Mouse (Mus musculus): Measurements from ENCODE around the gene Apoa2. TPM values are rescaled to one million over a fixed set of nuclear protein-coding genes. Genes with fewer than 3 reads are reported as not detected.
"Not testable (repeated sequence)": the region's sequence is repeated elsewhere in the genome, so short reads cannot be mapped to it uniquely, and the experiment has no call there.

Gene Apoa2
- polyA plus RNA-seq, 1 experiment from 2014 or later, result 151 TPM

GRCm38 (mm10) chr1:171241952-171242351 is 17.1 kb downstream of the Apoa2 start:
- H3K27me3 ChIP-seq (replicated peaks; ENCODE audit: control insufficient read depth, insufficient read depth, low read length); H3K4me1 ChIP-seq (ENCODE audit: control insufficient read depth, insufficient read depth, low read length); H3K4me3 ChIP-seq (ENCODE audit: low read length); H3K9me3 ChIP-seq (ENCODE audit: control insufficient read depth, low read length); H3K9ac ChIP-seq (ENCODE audit: low read depth, low read length); H3K4me2 ChIP-seq (ENCODE audit: low read depth, low read length): not testable (repeated sequence)
- H3K27ac ChIP-seq (ENCODE audit: low read length), result 0 out of 2 replicates have a peak overlapping the region, but pooled peaks have one; percentile 37
- H3K36me3 ChIP-seq (ENCODE audit: control insufficient read depth, insufficient read depth, low read length), result peaks cover 24% of the 10 kb centered on the region
- 79% methylated on average over 12 of the region's 12 CpGs for WGBS
- peak; percentile 10; the same call in 1 of the 2 replicates for ATAC-seq

GRCm38 (mm10) chr1:171245353-171245752 is 20.5 kb downstream of the Apoa2 start:
- 83% methylated on average over 8 of the region's 8 CpGs for WGBS

GRCm38 (mm10) chr1:171246709-171247452 is 22.0 kb downstream of the Apoa2 start:
- Histone ChIP-seq H3K36me3 (ENCODE audit: control insufficient read depth, insufficient read depth, low read length) (0 out of 2 replicates have a peak, but pooled peaks cover 5% of the 10 kb centered on the region), H3K4me3 (ENCODE audit: low read length) (peak overlapping the region; percentile 83), H3K27ac (ENCODE audit: low read length) (peak overlapping the region; percentile 85), H3K9ac (ENCODE audit: low read depth, low read length) (peak overlapping the region; percentile 92), H3K4me1 (ENCODE audit: control insufficient read depth, insufficient read depth, low read length) (peaks cover 36% of the 10 kb centered on the region), H3K9me3 (ENCODE audit: control insufficient read depth, low read length) (no peaks in the 10 kb centered on the region), H3K27me3 (replicated peaks; ENCODE audit: control insufficient read depth, insufficient read depth, low read length) (no peaks in the 10 kb centered on the region), H3K4me2 (ENCODE audit: low read depth, low read length) (peak overlapping the region; percentile 73)
- WGBS, result under 1% methylated on average over 41 of the region's 41 CpGs
- ATAC-seq, result peak; percentile 92

More at GRCm38 (mm10) chr1:171245353-171245752, 20.5 kb downstream of the Apoa2 start:
- H3K9me3 ChIP-seq (ENCODE audit: control insufficient read depth, low read length), result no peaks in the 10 kb centered on the region
- H3K27ac ChIP-seq (ENCODE audit: low read length), result no peak overlapping the region
- no peak overlapping the region for H3K4me2 ChIP-seq (ENCODE audit: low read depth, low read length)
- peaks cover 10% of the 10 kb centered on the region; the same call in 1 of the 2 replicates for H3K36me3 ChIP-seq (ENCODE audit: control insufficient read depth, insufficient read depth, low read length)
- no peak overlapping the region for H3K9ac ChIP-seq (ENCODE audit: low read depth, low read length)
- ATAC-seq, result no peak
- peaks cover 30% of the 10 kb centered on the region for H3K4me1 ChIP-seq (ENCODE audit: control insufficient read depth, insufficient read depth, low read length)
- no peaks in the 10 kb centered on the region for H3K27me3 ChIP-seq (replicated peaks; ENCODE audit: control insufficient read depth, insufficient read depth, low read length)
- no peak overlapping the region for H3K4me3 ChIP-seq (ENCODE audit: low read length)

GRCm38 (mm10) chr1:171247453-171247841 is 22.6 kb downstream of the Apoa2 start:
- H3K9me3 ChIP-seq (ENCODE audit: control insufficient read depth, low read length), result no peaks in the 10 kb centered on the region
- peak overlapping the region; percentile 64 for H3K4me2 ChIP-seq (ENCODE audit: low read depth, low read length)
- H3K4me3 ChIP-seq (ENCODE audit: low read length), result peak overlapping the region; percentile 83
- H3K4me1 ChIP-seq (ENCODE audit: control insufficient read depth, insufficient read depth, low read length), result peaks cover 42% of the 10 kb centered on the region
- WGBS, result 13% methylated on average over 13 of the region's 13 CpGs
- peak overlapping the region; percentile 85 for H3K27ac ChIP-seq (ENCODE audit: low read length)
- 0 out of 2 replicates have a peak, but pooled peaks cover 5% of the 10 kb centered on the region for H3K36me3 ChIP-seq (ENCODE audit: control insufficient read depth, insufficient read depth, low read length)
- peak; percentile 18 for ATAC-seq
- H3K27me3 ChIP-seq (replicated peaks; ENCODE audit: control insufficient read depth, insufficient read depth, low read length), result no peaks in the 10 kb centered on the region; the same call in 1 of the 2 replicates
- peak overlapping the region; percentile 63 for H3K9ac ChIP-seq (ENCODE audit: low read depth, low read length)

GRCm38 (mm10) chr1:171247916-171248315 is 23.1 kb downstream of the Apoa2 start:
- Histone ChIP-seq H3K4me1 (ENCODE audit: control insufficient read depth, insufficient read depth, low read length) (peaks cover 46% of the 10 kb centered on the region), H3K27me3 (replicated peaks; ENCODE audit: control insufficient read depth, insufficient read depth, low read length) (no peaks in the 10 kb centered on the region; the same call in 1 of the 2 replicates), H3K9me3 (ENCODE audit: control insufficient read depth, low read length) (no peaks in the 10 kb centered on the region), H3K36me3 (ENCODE audit: control insufficient read depth, insufficient read depth, low read length) (0 out of 2 replicates have a peak, but pooled peaks cover 5% of the 10 kb centered on the region), H3K27ac (ENCODE audit: low read length) (peak overlapping the region; percentile 85), H3K4me3 (ENCODE audit: low read length) (peak overlapping the region; percentile 83), H3K9ac (ENCODE audit: low read depth, low read length) (peak overlapping the region; percentile 63), H3K4me2 (ENCODE audit: low read depth, low read length) (peak overlapping the region; percentile 64)
- 33% methylated on average over 4 of the region's 4 CpGs for WGBS
- ATAC-seq, result no peak

- Histone ChIP-seq H3K27me3 (replicated peaks; ENCODE audit: control insufficient read depth, insufficient read depth, low read length) (no peaks in the 10 kb centered on the region; the same call in 1 of the 2 replicates), H3K9me3 (ENCODE audit: control insufficient read depth, low read length) (no peaks in the 10 kb centered on the region), H3K4me1 (ENCODE audit: control insufficient read depth, insufficient read depth, low read length) (peaks cover 46% of the 10 kb centered on the region), H3K4me3 (ENCODE audit: low read length) (no peak overlapping the region), H3K9ac (ENCODE audit: low read depth, low read length) (no peak overlapping the region), H3K27ac (ENCODE audit: low read length) (peak overlapping the region; percentile 85), H3K36me3 (ENCODE audit: control insufficient read depth, insufficient read depth, low read length) (0 out of 2 replicates have a peak, but pooled peaks cover under 1% of the 10 kb centered on the region), H3K4me2 (ENCODE audit: low read depth, low read length) (0 out of 2 replicates have a peak overlapping the region, but pooled peaks have one; percentile 64)
- no peak for ATAC-seq
- 52% methylated on average over 3 of the region's 3 CpGs for WGBS
Observed at GRCm38 (mm10) chr1:171248386-171249226, 23.8 kb downstream of the Apoa2 start.

- H3K4me1 ChIP-seq (ENCODE audit: control insufficient read depth, insufficient read depth, low read length), result peaks cover 46% of the 10 kb centered on the region
- peak within 1 kb of the TSS; percentile 49 for H3K4me2 ChIP-seq (ENCODE audit: low read depth, low read length)
- H3K27ac ChIP-seq (ENCODE audit: low read length), result peak within 1 kb of the TSS; percentile 75
- H3K9ac ChIP-seq (ENCODE audit: low read depth, low read length), result peak within 1 kb of the TSS; percentile 46
- no peaks in the 10 kb centered on the region for H3K9me3 ChIP-seq (ENCODE audit: control insufficient read depth, low read length)
- WGBS, result 12% methylated on average over 5 of the region's 5 CpGs
- H3K27me3 ChIP-seq (replicated peaks; ENCODE audit: control insufficient read depth, insufficient read depth, low read length), result no peaks in the 10 kb centered on the region; the same call in 1 of the 2 replicates
- no peaks in the 10 kb centered on the region for H3K36me3 ChIP-seq (ENCODE audit: control insufficient read depth, insufficient read depth, low read length)
- no peak for ATAC-seq
- peak within 1 kb of the TSS; percentile 40 for H3K4me3 ChIP-seq (ENCODE audit: low read length)
Observed at GRCm38 (mm10) chr1:171249913-171250600, 25.2 kb downstream of the Apoa2 start, which contains the start of gene Adamts4. TSS of gene Adamts4 (plus strand) at chr1:171250421.

- Histone ChIP-seq H3K9me3 (ENCODE audit: control insufficient read depth, low read length) (no peaks in the 10 kb centered on the region), H3K4me2 (ENCODE audit: low read depth, low read length) (peak within 1 kb of the TSS; percentile 49), H3K36me3 (ENCODE audit: control insufficient read depth, insufficient read depth, low read length) (no peaks in the 10 kb centered on the region), H3K4me3 (ENCODE audit: low read length) (peak within 1 kb of the TSS; percentile 40), H3K27me3 (replicated peaks; ENCODE audit: control insufficient read depth, insufficient read depth, low read length) (no peaks in the 10 kb centered on the region; the same call in 1 of the 2 replicates), H3K4me1 (ENCODE audit: control insufficient read depth, insufficient read depth, low read length) (peaks cover 41% of the 10 kb centered on the region), H3K9ac (ENCODE audit: low read depth, low read length) (peak within 1 kb of the TSS; percentile 46), H3K27ac (ENCODE audit: low read length) (peak within 1 kb of the TSS; percentile 75)
- WGBS, result 29% methylated on average over 26 of the region's 26 CpGs
- no peak for ATAC-seq
Observed at GRCm38 (mm10) chr1:171250680-171251593, 26.1 kb downstream of the Apoa2 start, which contains the start of gene Ndufs2. TSS of gene Ndufs2 (minus strand) at chr1:171251388.
